Mouse (Mus musculus) forebrain, embryonic 13.5 days (tissue): Measurements from ENCODE around the gene Ccdc185. TPM values are rescaled to one million over a fixed set of nuclear protein-coding genes. Genes with fewer than 3 reads are reported as not detected.
A peak's percentile ranks its signal among the peaks of the same experiment; 100 is the strongest.

Experiments used
- ATAC-seq: fragments of 200-750 bp; cut with Nextera tagmentation; 2 replicates; pipeline ENCODE4 v1.8.0; 2017
- H3K27ac ChIP-seq: fragments of 300-500 bp; sonication (generic); 2 replicates; pipeline ENCODE4 v1.5.1; 2015; ENCODE audit warnings: inconsistent platforms, mild to moderate bottlenecking, moderate library complexity
- H3K27me3 ChIP-seq: fragments of 300-500 bp; sonication (generic); 2 replicates; pipeline ENCODE4 v1.6.1; 2015; ENCODE audit warnings: mild to moderate bottlenecking, inconsistent platforms
- H3K36me3 ChIP-seq: fragments of 300-500 bp; sonication (generic); 2 replicates; pipeline ENCODE4 v1.6.1; 2015; ENCODE audit warnings: mild to moderate bottlenecking, inconsistent platforms; ENCODE audit not compliant: poor library complexity, severe bottlenecking
- H3K4me1 ChIP-seq: fragments of 300-500 bp; sonication (generic); 2 replicates; pipeline ENCODE4 v1.6.1; 2015; ENCODE audit warnings: inconsistent platforms
- H3K4me2 ChIP-seq: fragments of 300-500 bp; sonication (generic); 2 replicates; pipeline ENCODE4 v1.6.1; 2015; ENCODE audit warnings: inconsistent platforms, mild to moderate bottlenecking, moderate library complexity
- H3K4me3 ChIP-seq: fragments of 300-500 bp; sonication (generic); 2 replicates; pipeline ENCODE4 v1.5.1; 2015; ENCODE audit warnings: mild to moderate bottlenecking, inconsistent platforms
- H3K9ac ChIP-seq: fragments of 300-500 bp; sonication (generic); 2 replicates; pipeline ENCODE4 v1.6.1; 2015; ENCODE audit warnings: mild to moderate bottlenecking, inconsistent platforms
- H3K9me3 ChIP-seq: fragments of 300-500 bp; sonication (generic); replicated peaks from 2 replicates; pipeline ENCODE4 v1.6.1; 2016; ENCODE audit warnings: inconsistent platforms
- WGBS: fragments of 180-500 bp; shearing (Covaris S2); methylation state at CpG from one replicate; pipeline ENCODE4 v1.1.7; 2015; 5-methylcytosine and 5-hydroxymethylcytosine counted together
- polyA plus RNA-seq: library from polyadenylated mRNA; unstranded; fragments of >200 nt; fragmentation: Nextera tagmentation; extraction: Ambion mirVana; gene quantifications from 2 replicates; pipeline ENCODE4 v1.2.1, GENCODE M21; 2015

The Ccdc185 gene
- not detected in 2 replicates for polyA plus RNA-seq

DNA sequence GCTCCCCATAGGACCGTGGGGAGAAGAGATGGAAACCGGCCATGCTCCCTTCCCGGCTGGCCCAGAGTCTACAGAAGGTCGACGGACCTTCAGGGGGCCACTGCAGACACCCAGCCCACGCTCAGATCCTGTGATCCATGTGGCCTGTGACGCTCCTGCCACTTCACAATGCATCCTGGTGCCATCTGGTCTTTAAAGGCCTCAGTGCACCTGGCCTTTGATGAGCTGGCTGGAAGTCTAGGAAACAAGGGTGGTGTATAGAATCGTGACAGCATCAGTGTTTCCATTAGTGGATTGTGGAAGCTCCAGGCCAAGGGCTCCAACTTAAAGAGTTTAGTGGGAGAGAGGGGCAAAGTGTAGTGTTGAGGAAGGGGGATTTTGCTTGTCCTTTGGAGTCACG lies at the start of gene Ccdc185:
TSS of gene Ccdc185 (minus strand) at position 101 of the 400 bp plus-strand sequence.
- Histone ChIP-seq H3K4me2 (no peak within 1 kb of the TSS), H3K27ac (no peak within 1 kb of the TSS), H3K9ac (no peak within 1 kb of the TSS), H3K36me3 (no peaks in the 10 kb centered on the region), H3K4me1 (peaks cover 5% of the 10 kb centered on the region), H3K4me3 (no peak within 1 kb of the TSS), H3K9me3 (no peaks in the 10 kb centered on the region), H3K27me3 (no peaks in the 10 kb centered on the region)
- ATAC-seq = no peak
- WGBS = 92% methylated on average over 9 of the region's 9 CpGs

DNA sequence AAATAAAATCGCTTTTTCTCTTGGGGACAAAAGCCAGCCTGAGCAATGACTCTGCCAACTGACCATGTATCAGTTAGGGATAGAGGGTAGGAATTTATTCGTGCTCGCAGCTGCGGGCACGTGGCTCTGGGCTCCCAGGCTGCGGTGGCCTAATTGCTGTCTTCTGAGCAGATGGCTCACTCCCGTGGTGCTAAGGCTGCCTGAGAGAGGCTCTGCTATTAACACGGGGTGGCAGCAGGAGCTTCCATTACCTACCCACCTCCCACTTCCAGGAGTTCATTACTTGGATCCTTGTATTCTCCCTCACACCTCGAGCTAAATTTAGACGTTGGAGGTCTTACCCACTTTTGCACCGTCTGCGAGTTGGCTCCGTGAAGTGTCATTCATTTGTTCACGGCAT lies 48.1 kb upstream of the Ccdc185 start:
- H3K4me1 ChIP-seq = peaks cover 16% of the 10 kb centered on the region
- H3K27me3 ChIP-seq = no peaks in the 10 kb centered on the region
- 66% methylated on average over 14 of the region's 14 CpGs for WGBS
- no peaks in the 10 kb centered on the region for H3K36me3 ChIP-seq
- H3K27ac ChIP-seq = 0 out of 2 replicates have a peak overlapping the region, but pooled peaks have one; percentile 4
- H3K4me2 ChIP-seq = no peak overlapping the region
- H3K9ac ChIP-seq = no peak overlapping the region
- ATAC-seq = peak; percentile 73
- H3K9me3 ChIP-seq = no peaks in the 10 kb centered on the region
- no peak overlapping the region for H3K4me3 ChIP-seq

DNA sequence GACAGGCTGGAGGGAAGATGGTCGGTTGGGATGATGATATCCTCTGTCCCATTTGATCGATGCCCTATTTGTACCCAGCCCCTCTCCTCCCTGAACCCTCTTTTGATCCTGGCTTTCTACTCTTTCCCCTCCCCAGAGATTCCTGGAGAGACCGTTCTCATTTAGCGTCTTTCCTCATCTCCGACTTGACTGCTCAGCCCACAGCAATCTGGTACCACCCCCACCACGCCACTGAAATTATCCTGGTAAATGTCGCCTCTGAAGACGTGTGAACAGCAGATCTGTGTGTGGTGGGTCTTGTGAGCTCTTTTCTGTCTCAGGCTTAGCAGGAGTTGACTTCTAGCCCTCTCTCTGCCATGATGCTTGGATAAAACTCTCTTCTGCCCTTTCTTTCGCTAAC lies 45.6 kb upstream of the Ccdc185 start:
- Histone ChIP-seq H3K9me3 (no peaks in the 10 kb centered on the region), H3K9ac (no peak overlapping the region), H3K27ac (no peak overlapping the region), H3K36me3 (no peaks in the 10 kb centered on the region), H3K4me3 (no peak overlapping the region), H3K4me1 (peaks cover 17% of the 10 kb centered on the region), H3K27me3 (no peaks in the 10 kb centered on the region), H3K4me2 (no peak overlapping the region)
- 90% methylated on average over 9 of the region's 9 CpGs for WGBS
- no peak for ATAC-seq

DNA sequence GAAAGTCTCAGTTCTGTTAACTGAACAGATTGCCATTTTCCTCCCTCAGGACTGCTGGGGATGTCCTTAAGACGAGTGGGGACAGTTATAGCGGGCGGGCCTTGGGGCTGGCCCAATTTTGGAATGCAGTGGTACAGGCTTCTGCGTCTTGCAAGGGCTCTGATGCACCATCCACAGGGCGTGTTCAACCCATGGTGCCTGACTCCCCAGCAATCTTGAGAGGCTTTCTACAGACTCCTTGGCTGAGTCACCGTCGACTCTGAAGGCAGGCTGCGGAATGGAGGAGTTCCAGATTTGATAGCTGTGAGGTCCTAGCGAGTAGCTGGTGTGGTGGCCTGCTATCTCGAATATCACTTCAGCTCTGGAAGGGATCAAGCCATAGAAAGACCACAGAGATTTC lies 45.2 kb upstream of the Ccdc185 start:
- H3K4me2 ChIP-seq = no peak overlapping the region
- H3K27me3 ChIP-seq = no peaks in the 10 kb centered on the region
- peaks cover 17% of the 10 kb centered on the region for H3K4me1 ChIP-seq
- H3K36me3 ChIP-seq = no peaks in the 10 kb centered on the region
- ATAC-seq = no peak
- no peaks in the 10 kb centered on the region for H3K9me3 ChIP-seq
- H3K27ac ChIP-seq = no peak overlapping the region
- no peak overlapping the region for H3K9ac ChIP-seq
- WGBS = 91% methylated on average over 10 of the region's 10 CpGs
- H3K4me3 ChIP-seq = no peak overlapping the region

DNA sequence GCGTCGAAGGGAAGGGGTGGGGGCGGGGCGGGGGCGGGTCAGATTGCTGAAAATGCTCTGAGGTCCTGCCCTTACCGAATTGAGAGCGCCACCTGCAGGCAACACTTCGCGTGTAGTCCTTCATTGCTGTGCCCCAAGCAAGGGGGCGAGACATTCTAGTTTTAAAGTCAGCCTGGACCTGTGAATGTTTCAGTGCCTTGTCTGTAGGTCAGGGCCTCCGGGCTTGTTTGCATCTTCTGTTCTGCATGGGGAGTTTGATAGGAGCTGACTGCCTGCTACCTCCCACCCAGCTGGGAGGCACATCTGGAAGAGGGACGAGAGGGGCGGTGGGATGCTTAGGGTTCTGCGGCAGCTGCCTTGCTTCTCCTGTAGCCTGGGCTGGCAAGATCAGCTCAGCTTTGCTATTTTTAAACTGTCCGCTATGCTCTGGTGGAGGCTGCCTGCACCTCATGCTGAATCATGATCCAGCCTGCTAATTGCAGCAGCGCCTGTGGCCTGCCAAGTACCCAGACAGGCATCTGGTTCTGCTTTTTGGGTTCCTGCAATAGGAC lies 43.6 kb upstream of the Ccdc185 start:
- H3K27me3 ChIP-seq = no peaks in the 10 kb centered on the region
- no peaks in the 10 kb centered on the region for H3K9me3 ChIP-seq
- WGBS = 30% methylated on average over 16 of the region's 16 CpGs
- H3K4me3 ChIP-seq = no peak overlapping the region
- peaks cover 15% of the 10 kb centered on the region for H3K4me1 ChIP-seq
- no peaks in the 10 kb centered on the region for H3K36me3 ChIP-seq
- peak overlapping the region; percentile 22; the same call in 1 of the 2 replicates for H3K4me2 ChIP-seq
- 0 out of 2 replicates have a peak, but pooled peaks have one; percentile 22 for ATAC-seq
- H3K27ac ChIP-seq = no peak overlapping the region
- H3K9ac ChIP-seq = no peak overlapping the region

DNA sequence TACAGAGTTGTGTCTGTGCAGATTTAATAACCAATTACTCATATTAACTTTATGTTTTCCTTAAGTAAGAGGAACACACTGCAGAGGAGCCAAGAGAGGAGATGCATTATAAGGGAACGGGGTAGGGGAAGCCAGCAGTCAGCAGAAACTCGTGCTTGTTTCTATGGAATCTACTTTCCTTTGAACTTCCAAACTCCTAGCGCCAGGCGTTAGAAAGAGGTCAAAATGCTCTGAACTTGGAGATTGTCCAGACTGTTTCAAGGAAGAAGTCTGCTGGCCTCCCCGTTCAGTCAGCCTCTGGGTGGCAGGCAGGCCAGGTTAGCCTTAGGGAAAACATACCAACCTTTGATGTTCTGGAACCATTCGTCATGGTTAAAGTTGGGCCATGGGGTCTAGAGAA lies 39.9 kb upstream of the Ccdc185 start:
- no peak for ATAC-seq
- H3K9ac ChIP-seq = no peak overlapping the region

DNA sequence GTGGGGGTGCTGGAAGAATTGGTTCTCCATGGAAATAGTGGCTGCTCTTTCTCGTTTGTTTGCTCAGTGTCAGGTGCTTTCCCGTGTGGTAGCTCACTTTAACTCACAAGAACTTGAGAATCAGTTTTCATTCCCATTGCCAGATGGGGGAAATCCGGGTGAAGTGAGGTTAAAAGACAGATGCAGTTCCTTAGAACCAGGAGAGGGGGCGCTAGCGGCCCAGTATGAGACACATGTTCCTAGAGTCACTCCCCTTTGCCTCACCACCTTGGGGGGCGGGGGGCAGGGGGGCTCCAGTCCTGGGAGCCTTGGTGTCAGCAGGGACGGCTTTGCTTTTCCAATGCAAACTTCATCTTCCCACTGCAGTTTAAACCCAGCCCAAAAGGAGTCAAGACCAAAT lies 38.0 kb upstream of the Ccdc185 start:
- H3K9me3 ChIP-seq = no peaks in the 10 kb centered on the region
- H3K4me2 ChIP-seq = no peak overlapping the region
- 0 out of 2 replicates have a peak, but pooled peaks cover under 1% of the 10 kb centered on the region for H3K4me1 ChIP-seq
- H3K9ac ChIP-seq = no peak overlapping the region
- no peaks in the 10 kb centered on the region for H3K27me3 ChIP-seq
- no peaks in the 10 kb centered on the region for H3K36me3 ChIP-seq
- no peak for ATAC-seq
- no peak overlapping the region for H3K4me3 ChIP-seq
- no peak overlapping the region for H3K27ac ChIP-seq
- 43% methylated on average over 7 of the region's 7 CpGs for WGBS

More for the DNA sequence above, 39.9 kb upstream of the Ccdc185 start:
- Histone ChIP-seq H3K4me3 (no peak overlapping the region), H3K4me1 (peaks cover 8% of the 10 kb centered on the region; the same call in 1 of the 2 replicates), H3K9me3 (no peaks in the 10 kb centered on the region), H3K4me2 (no peak overlapping the region), H3K27ac (no peak overlapping the region), H3K27me3 (no peaks in the 10 kb centered on the region), H3K36me3 (no peaks in the 10 kb centered on the region)
- 74% methylated on average over 6 of the region's 6 CpGs for WGBS

DNA sequence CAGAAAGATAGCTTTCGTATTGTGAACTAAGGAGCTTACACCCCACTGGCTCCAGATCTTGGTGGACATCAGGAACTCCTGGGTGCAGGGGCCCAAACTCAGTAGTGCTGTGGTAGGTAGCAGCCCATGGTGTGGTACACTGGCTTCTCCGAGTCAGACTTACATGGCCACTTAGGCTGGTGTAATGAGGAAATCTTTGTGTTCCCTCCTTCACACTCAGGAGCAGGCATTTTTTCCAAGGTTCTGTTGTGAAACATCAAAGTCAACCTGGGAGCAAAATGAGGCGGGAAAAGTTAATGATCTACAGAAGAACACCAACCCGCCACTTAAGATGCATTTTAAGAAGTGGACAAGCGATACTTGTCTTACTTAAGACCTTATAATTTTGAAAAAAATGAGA lies 36.5 kb upstream of the Ccdc185 start:
- Histone ChIP-seq H3K9me3 (no peaks in the 10 kb centered on the region), H3K27ac (no peak overlapping the region), H3K4me2 (no peak overlapping the region), H3K36me3 (no peaks in the 10 kb centered on the region), H3K9ac (no peak overlapping the region), H3K27me3 (no peaks in the 10 kb centered on the region), H3K4me1 (no peaks in the 10 kb centered on the region), H3K4me3 (no peak overlapping the region)
- ATAC-seq = no peak
- 90% methylated on average over 5 of the region's 5 CpGs for WGBS

DNA sequence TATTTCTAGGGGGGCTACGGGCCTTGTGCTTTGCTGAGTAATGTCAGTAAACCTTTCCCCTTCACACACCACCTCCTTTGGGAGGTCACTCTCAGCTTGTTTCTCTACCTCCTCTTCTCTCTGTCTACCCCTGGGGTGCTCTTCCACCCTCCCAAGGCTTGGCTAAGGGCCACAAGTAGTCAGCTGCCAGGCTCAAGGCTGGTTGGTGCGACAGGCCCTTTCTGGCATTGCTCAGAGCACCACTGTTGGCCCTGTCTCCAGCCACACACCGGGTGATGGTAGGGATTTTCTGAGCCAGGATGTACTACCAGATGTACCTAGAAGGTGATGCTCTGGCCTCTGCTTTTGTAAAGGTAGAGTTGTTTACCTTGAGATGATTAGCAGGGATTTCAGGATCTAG lies 35.8 kb upstream of the Ccdc185 start:
- Histone ChIP-seq H3K9me3 (no peaks in the 10 kb centered on the region), H3K9ac (no peak overlapping the region), H3K4me3 (no peak overlapping the region), H3K4me2 (no peak overlapping the region), H3K27ac (no peak overlapping the region), H3K36me3 (no peaks in the 10 kb centered on the region), H3K27me3 (no peaks in the 10 kb centered on the region), H3K4me1 (no peaks in the 10 kb centered on the region)
- ATAC-seq = no peak
- WGBS = 91% methylated on average over 3 of the region's 3 CpGs

DNA sequence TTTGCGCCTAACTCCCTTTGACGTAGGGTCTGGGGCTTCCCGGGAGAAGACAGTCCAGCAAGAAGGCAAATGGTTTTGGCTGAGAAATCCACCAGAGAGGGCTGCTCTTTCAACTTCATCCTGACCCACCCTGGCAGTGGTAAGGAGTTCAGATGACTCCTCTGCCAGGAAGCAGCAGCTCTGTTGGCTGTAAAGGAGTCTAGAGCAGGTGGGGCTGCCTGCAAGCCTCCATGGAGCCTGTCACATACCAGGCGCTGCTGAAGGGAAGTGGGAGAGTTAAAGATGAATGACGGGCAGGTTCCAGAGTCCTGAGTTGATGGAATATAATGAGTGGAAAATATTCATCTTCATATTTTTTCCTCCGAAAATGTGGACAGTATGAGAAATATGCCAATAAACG lies 34.8 kb upstream of the Ccdc185 start:
- Histone ChIP-seq H3K9me3 (no peaks in the 10 kb centered on the region), H3K9ac (no peak overlapping the region), H3K4me1 (no peaks in the 10 kb centered on the region), H3K27ac (no peak overlapping the region), H3K4me2 (no peak overlapping the region), H3K4me3 (no peak overlapping the region), H3K27me3 (no peaks in the 10 kb centered on the region), H3K36me3 (no peaks in the 10 kb centered on the region)
- ATAC-seq = no peak
- WGBS = 88% methylated on average over 7 of the region's 7 CpGs

DNA sequence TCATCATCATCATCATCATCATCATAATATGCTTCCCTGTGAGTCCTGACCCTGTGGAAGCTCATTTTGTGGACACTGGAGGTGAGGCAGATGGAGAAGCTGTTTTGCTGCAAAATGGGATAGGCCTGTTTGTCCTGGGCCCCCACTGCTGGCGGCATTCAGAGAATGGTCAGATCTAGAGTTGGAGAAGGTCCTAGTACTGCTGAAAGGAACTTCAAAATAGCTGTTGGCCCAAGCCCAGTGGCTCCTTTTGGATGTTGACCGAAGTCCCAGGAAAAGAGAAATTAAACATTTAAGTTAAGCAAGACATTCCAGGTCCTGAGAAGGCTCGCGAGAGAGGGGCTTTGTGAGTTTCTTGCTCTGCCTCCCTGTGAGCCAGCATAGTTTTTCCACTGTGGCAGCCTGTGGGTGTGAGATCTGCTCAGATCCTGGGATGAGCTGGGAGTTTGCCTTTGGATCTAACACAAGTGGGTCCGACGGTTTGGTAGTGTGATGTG lies 30.1 kb upstream of the Ccdc185 start:
- no peaks in the 10 kb centered on the region for H3K36me3 ChIP-seq
- no peak overlapping the region for H3K4me2 ChIP-seq
- H3K27me3 ChIP-seq = no peaks in the 10 kb centered on the region
- H3K9ac ChIP-seq = no peak overlapping the region
- H3K4me1 ChIP-seq = no peaks in the 10 kb centered on the region
- ATAC-seq = no peak
- no peak overlapping the region for H3K4me3 ChIP-seq
- 92% methylated on average over 6 of the region's 6 CpGs for WGBS
- H3K27ac ChIP-seq = no peak overlapping the region
- H3K9me3 ChIP-seq = no peaks in the 10 kb centered on the region

DNA sequence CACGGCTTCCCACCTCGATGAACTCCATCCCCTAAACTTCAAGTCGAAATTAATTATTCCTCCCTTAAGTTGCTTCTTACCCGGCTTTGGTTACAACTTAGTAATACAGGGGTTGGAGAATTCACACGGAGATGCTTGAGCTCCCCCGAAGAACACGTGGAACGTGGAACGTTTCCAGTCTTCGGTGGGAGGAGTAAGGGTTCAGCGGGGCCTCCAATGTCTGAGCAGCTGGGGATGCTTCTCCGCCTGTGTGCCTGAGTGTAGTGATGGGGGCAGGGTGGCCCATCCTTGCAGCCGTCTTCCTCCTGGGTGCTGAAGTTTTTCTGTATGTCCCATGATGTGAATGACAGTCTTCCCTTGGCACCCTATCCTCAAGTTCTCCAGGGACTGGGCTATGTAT lies 29.2 kb upstream of the Ccdc185 start:
- no peak overlapping the region for H3K4me3 ChIP-seq
- H3K9ac ChIP-seq = no peak overlapping the region
- WGBS = 82% methylated on average over 13 of the region's 13 CpGs
- no peaks in the 10 kb centered on the region for H3K27me3 ChIP-seq
- H3K4me1 ChIP-seq = no peaks in the 10 kb centered on the region
- H3K36me3 ChIP-seq = no peaks in the 10 kb centered on the region
- no peak overlapping the region for H3K27ac ChIP-seq
- H3K4me2 ChIP-seq = no peak overlapping the region
- no peak for ATAC-seq
- H3K9me3 ChIP-seq = no peaks in the 10 kb centered on the region
